Mouse (Mus musculus) brain, embryonic 14.5 days (tissue): Measurements from ENCODE around the gene Pif1. TPM values are rescaled to one million over a fixed set of nuclear protein-coding genes. Genes with fewer than 3 reads are reported as not detected.
A peak's percentile ranks its signal among the peaks of the same experiment; 100 is the strongest.

Source experiments
- DNase-seq: peaks from one replicate; pipeline ENCODE4 v3.0.0-alpha.2; 2011; ENCODE audit warnings: low read depth
- CTCF ChIP-seq: fragments of 200-500 bp; IDR thresholded peaks from 2 replicates; pipeline ENCODE4 v1.5.1; 2012; ENCODE audit warnings: inconsistent platforms, mild to moderate bottlenecking, moderate library complexity, borderline replicate concordance; ENCODE audit not compliant: insufficient read depth, insufficient read length; ENCODE audit errors: extremely low read depth
- POLR2A ChIP-seq: fragments of 200-500 bp; IDR thresholded peaks from 2 replicates; pipeline ENCODE4 v1.6.1; 2012; ENCODE audit warnings: mild to moderate bottlenecking, inconsistent platforms, borderline replicate concordance; ENCODE audit not compliant: poor library complexity, insufficient read depth, insufficient read length, severe bottlenecking; ENCODE audit errors: extremely low read depth
- polyA plus RNA-seq: library from polyadenylated mRNA; depleted of rRNA; stranded (reverse); fragments of >200 nt; gene quantifications from 2 replicates; pipeline ENCODE4 v1.2.3, GENCODE M21; 2012; rRNA removed

Pif1 gene
- polyA plus RNA-seq, result 7.7 TPM in 2 replicates

DNA sequence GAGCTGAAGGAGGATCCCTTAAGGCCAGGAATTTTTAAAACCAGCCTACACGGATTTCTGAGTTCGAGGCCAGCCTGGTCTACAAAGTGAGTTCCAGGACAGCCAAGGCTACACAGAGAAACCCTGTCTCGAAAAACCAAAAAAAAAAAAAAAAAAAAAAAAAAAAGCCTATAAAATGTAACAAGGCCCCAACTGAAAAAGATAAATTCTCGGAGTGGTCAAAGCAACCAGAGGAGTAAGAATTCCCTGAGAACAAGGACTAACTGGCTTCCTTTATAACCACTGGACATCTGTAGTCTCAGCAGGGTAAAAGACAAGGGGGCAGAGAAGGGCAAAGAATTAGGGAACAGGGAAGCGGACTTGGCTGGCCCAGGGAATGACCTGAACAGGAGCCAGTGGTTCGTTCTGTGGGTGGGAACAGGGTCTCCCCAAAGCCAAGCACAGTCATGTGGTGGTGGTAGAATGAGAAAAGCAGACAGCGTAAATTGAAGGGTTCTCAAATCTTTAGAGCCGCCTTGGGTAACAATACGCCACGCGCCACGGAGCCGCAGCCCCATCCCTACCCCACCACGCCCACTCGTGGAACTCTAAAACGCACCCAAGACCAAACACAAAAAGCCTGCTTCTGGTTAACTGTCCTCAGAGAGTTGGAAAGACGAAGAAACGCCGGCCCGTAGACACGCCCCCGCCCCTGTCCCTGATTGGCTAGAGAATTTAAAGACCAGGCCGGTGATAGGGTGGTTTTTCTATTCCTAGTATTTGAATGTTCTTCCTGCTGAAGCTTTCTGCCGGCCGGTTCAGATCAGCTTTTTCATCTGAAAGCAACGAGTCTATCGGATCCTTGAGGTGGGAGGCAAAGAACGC is at the start of gene Pif1:
TSS of gene Pif1 (plus strand) at position 755 of the 864 bp plus-strand sequence.
- no peak for TF ChIP-seq POLR2A
- TF ChIP-seq CTCF, result no peak
- peak; percentile 95 for DNase-seq

DNA sequence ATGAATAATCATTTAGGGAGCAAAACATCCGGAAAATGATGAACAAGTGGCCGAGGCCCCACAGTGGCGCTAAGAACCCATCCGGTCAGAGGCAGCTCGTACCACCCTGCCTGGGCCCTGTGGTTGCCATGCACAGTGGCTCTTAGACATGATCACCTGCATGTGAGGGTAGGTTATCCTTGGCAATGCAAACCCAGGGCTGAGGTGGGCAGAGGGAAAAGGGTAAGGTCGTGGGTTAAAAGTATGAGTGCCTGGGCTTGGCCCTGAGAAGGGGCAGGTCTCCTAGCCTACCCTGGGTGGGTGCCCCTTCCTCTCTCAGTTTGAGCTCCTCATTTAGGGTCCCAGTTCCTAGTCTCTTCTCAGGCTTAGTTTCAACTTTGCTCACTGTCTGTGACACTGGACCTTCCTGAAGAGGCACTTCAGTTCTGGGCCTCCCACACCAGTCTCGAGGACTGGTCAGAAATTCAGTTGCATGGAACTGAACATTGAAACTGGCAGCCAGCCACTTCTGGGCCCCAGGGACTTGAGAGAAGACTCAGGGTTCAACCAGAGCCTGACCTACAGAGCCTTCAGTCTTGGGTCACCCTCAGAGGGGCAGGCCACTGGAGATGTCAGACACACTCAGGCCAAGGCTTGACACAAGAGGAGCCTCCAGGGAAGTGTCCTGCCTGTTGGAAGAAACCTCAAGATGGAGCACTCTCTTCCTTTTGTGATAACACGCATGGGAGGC is 48.9 kb upstream of the Pif1 start:
- no peak for DNase-seq
- TF ChIP-seq POLR2A (no peak), CTCF (no peak)

DNA sequence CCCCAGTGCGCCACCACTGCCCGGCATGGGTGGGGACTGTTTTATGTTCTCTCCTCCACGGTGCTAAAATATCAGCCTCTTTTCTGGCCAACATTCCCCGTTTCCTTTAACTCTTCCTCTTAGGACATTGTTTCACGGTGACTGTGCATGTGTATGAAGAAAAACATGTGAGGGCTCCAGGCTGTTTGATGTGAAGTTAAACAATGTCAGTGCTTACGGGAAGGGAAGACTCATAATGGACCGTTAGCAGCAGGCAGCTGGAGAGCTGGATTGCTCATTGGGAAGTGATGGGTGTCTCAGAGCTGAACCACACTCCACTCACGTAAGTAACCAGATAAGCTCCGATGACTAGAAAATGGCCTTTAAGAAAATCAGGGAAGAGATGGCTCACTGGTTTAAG is 47.3 kb upstream of the Pif1 start:
- DNase-seq, result no peak
- TF ChIP-seq CTCF, result no peak
- no peak for TF ChIP-seq POLR2A

DNA sequence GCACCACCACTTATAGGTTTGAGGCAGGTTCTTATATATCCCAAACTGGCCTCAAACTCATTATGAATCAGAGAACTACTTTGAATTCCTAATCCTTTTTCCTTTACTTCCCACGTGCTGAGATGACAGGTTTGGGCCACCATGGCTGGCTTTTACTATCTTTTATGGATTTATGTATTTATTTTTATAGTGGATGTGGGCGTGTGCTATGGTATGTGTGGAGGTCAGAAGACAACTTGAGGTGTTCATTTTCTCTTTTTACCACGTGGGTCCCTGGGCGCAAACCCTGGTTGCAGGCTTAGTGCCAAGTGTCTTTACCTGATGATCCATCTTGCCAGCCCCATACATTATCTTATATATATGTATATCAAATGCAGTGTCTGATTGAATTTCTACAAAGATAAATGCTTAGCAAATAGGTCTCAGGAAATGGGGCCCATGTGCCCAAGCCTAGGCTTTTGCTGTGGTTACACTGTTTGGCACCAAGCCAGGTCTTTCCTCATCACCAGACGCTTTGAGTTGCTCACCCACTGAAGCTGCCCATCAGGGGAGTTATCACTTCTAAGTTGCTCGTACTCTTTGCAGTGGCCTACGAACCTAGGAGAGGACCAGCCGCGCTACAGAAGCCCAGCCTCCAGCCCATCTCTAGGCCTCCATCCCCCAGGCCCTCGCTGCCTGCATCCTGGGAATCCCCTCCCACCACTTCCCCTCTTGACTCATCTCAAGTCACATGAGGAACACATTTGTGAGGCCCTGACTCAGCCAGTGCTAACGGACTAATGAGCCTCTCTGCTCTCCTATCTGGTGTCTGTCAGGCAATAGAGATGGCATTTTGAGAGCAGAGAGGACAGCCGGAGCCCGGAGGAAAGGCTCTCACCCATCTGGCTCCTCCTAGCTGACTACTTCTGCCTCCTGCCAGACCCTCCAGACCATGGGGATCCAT is 45.6 kb upstream of the Pif1 start:
- no peak for TF ChIP-seq CTCF
- DNase-seq, result peak; percentile 30

DNA sequence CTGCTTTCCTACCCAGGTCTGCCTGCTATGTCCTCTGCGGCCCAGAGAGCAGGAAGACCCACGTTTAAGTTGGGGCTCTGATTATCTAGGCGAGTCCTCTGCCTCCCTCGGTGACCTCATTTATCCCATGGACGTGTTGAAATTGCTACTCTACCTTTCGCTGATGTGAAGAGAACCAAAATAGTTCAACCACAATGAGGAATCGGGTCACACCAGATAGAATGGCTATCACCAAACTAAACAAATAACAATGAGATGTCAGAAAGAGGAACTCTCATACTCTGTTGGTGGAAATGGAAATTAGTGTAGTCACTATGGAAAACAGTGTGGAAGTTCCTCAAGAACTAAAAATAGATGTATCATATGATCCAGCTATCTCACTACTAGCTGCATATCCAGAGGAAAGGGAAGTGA is 44.8 kb upstream of the Pif1 start:
- no peak for DNase-seq
- TF ChIP-seq POLR2A (no peak), CTCF (no peak)

DNA sequence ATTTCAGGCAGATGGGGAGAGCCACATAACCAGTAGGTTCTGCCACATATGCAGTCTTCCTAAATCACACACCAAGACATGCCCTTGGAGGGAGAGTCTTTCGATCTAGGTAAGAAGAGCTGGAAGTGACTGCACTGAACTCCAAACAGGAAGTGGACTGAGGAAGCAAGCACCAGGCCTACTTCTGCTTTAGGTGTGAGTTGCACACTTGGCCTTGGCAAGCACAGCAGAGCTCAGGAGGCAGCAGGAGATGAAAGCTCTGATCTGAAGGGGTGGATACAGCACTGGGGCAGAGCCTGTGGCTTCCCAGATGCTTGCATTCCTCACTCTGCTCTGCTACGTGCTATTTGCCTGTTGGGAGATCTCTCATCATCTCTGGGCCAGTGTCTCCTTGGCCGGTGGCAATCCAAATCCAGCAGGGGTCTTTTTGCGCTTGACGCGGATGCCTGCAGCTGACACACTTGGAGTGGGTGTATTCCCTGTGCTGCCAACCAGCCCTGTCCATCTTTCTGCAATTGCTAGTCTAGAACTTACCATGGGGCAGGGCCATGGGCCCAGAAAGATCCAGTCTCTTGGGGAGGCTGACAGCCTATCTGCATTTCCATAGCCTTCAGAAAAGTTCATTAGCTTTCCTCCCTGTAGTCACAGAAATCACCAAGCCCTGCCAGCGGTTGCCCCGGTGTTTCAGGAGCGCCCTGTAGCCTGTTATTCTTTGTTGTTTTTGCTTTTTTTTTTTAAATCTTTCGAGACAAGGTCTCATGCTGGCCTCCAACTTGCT is 41.1 kb upstream of the Pif1 start:
- no peak for TF ChIP-seq CTCF
- no peak for TF ChIP-seq POLR2A
- no peak for DNase-seq

DNA sequence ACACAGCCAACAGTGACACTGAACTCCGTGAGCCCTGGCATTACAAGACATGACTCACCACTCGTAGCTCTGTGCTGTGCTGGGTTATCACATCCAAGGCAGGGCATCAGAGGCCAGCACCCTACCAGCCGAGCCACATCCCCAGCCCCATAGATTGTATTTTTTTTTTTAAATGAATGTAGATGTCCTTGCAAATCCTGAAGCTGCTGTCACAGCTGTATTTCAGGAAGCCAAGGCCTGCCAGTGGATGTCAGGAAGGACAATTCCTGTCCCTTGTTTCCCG is 40.6 kb upstream of the Pif1 start:
- TF ChIP-seq POLR2A (no peak), CTCF (no peak)
- no peak for DNase-seq

DNA sequence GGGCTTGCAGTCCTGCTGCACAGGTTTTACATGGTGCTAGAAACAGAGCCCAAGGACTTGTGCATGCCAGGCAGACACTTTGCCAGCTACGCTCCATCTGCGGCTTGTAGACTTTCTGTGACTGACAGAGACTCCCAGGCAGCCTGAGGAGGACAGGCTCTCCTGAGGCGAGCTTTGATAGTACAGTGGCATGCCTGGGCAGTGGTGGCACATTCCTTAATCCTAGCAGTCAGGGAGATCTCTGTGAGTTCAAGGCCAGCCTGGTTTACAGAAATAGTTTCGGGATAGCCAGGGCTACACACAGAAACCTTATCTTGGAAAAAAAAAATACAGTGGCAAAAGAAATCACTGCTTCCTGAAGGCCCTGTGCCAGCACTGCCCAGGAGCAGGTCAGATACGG is 39.8 kb upstream of the Pif1 start:
- DNase-seq, result no peak
- TF ChIP-seq POLR2A (no peak), CTCF (no peak)

DNA sequence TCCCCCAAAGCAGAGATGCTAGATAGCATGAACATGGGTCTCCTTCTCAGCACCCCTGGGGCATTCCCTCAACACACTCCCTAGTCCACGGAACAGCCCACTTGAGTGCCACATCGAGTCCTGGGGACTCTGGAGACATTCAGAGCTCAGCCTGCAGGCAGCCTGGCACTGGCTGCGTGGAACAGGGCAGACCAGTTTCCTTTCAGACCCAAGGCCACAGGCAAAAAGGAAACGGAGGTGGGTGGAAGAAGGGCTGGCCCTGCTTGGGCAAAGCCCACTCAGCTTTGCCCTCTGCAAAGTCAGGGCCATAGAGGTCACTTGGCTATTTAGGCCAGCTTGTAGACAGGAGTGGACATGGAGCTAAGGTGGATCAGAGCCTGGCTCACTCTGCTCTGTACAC is 39.1 kb upstream of the Pif1 start:
- TF ChIP-seq POLR2A (no peak), CTCF (no peak)
- no peak for DNase-seq

DNA sequence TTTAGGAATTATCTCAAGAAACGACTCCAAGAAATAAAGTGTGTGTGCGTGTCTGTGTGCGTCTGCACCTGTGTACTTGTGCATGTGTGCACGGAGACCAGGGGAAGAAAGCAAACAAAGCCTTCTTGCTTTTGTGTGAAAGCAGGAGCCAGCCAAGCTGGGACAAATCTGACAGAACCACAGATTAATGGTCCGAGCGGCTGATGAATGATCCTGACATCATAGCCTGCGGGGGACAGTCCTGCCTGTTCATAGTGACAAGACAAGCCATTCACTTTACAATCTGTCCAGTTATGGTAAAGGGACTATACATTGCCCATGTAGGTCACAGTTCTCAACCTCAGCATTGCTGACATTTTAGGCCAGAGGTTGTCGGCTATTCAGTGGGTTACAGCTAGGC is 38.6 kb upstream of the Pif1 start:
- no peak for DNase-seq

DNA sequence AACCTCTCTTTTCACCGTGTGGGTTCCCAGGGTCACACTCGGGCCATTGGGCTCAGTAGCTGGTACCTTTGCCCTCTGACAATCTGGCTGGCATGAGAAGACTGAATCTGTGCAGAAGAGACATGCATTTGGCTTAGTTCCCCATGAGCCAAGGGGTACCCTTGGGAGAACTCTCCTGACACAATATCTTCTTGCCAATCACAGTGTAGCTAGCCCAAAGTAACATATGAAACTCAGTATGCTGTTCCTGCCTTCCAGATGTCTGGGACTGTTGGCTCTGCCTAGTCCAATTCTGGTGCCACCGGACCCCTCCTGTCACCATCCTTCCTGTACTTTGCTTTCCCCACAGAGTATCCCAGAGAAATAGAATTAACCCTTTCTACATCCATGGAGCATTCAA is 37.8 kb upstream of the Pif1 start:
- TF ChIP-seq CTCF (no peak), POLR2A (no peak)
- DNase-seq, result no peak

More for the DNA sequence above, 38.6 kb upstream of the Pif1 start:
- TF ChIP-seq CTCF (no peak), POLR2A (no peak)

DNA sequence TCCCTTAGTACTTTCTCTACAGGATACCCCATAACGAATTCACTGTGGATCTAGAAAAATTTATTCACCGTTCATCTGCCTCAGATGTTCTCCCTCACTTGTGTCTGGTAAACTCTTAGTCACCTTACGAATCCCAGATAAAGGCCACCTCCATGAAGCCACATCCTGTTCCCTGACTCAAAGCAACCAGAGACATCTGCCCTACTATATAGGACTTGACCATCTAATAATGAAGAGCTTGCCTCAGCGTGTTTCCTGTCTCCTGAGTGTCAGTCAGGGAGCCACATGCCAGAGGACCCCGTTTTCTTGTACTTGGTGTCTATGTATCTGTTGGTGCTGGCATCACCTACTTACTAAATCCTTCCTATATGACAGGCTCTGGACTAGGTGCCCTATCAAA is 37.3 kb upstream of the Pif1 start:
- no peak for TF ChIP-seq CTCF
- TF ChIP-seq POLR2A, result no peak
- DNase-seq, result no peak
